Comparison of ENCODE assay signal across 13 mouse cellular contexts in genomic region chr19:5323801-5324200, GRCm38 (mm10). TPM values are rescaled to one million over a fixed set of nuclear protein-coding genes. Genes with fewer than 3 reads are reported as not detected.
DNase-seq lines count a peak whose midpoint lies in the region; ATAC-seq and TF ChIP-seq lines count a peak whose summit lies in the region.
"Had no signal": no experiment of that assay in that cellular context is flagged by ENCODE, and none has a peak within 500 bp of the region (broad histone marks: within the 10 kb centered on the region; RNA-seq: fewer than 3 reads in every experiment).

No protein-coding gene starts in this region.

- intact Hi-C loops in left cerebral cortex, postnatal 25 days (cut with DNase I) = no loop called here
- intact Hi-C loops in gastrocnemius, postnatal 36 days (cut with DNase I) = no loop called here

- no peaks in the 10 kb centered on the region for H3K27me3 ChIP-seq in liver, postnatal 0 days (ENCODE audit: insufficient read depth, low read length)
- H3K27me3 ChIP-seq in liver, embryonic 11.5 days (replicated peaks; ENCODE audit: control insufficient read depth, insufficient read depth, low read length) = no peaks in the 10 kb centered on the region

- TF ChIP-seq CTCF in liver, postnatal 0 days (IDR thresholded peaks at IDR 0.05; ENCODE audit: low read depth) = no peak

- H3K27ac ChIP-seq in liver, postnatal 0 days (ENCODE audit: low read depth) = no peak overlapping the region
- H3K27ac ChIP-seq in liver, embryonic 11.5 days (ENCODE audit: low read depth, low read length) = no peak overlapping the region

- WGBS in liver, postnatal 0 days (ENCODE audit: insufficient replicate concordance) = 45% methylated on average over 17 of the region's 17 CpGs
- 45% methylated on average over 17 of the region's 17 CpGs for WGBS in liver, embryonic 11.5 days

- no peaks in the 10 kb centered on the region for H3K9me3 ChIP-seq in liver, postnatal 0 days (ENCODE audit: low read length)
- H3K9me3 ChIP-seq in liver, embryonic 11.5 days (ENCODE audit: control insufficient read depth, low read length) = no peaks in the 10 kb centered on the region
- H3K9me3 ChIP-seq: heart, embryonic 12.5 days had no signal

- H3K36me3 ChIP-seq in liver, postnatal 0 days (replicated peaks; ENCODE audit: insufficient read depth, low read length) = no peaks in the 10 kb centered on the region
- no peaks in the 10 kb centered on the region for H3K36me3 ChIP-seq in liver, embryonic 11.5 days (ENCODE audit: control insufficient read depth, insufficient read depth, low read length)
- H3K36me3 ChIP-seq: heart, embryonic 12.5 days had no signal

- H3K4me3 ChIP-seq in liver, postnatal 0 days (ENCODE audit: low read depth, low read length) = no peak overlapping the region
- H3K4me3 ChIP-seq in liver, embryonic 11.5 days (ENCODE audit: low read depth, low read length) = no peak overlapping the region
- H3K4me3 ChIP-seq: erythroblast, embryonic 14.5 days; heart, embryonic 12.5 days had no signal

- H3K4me1 ChIP-seq in liver, postnatal 0 days (ENCODE audit: insufficient read depth) = no peaks in the 10 kb centered on the region
- H3K4me1 ChIP-seq in liver, embryonic 11.5 days (replicated peaks; ENCODE audit: control insufficient read depth, insufficient read depth, low read length) = no peaks in the 10 kb centered on the region
- H3K4me1 ChIP-seq: heart, embryonic 12.5 days had no signal

- 0 out of 2 replicates have a peak overlapping the region, but pooled peaks have one; percentile 7 for H3K4me2 ChIP-seq in liver, postnatal 0 days (ENCODE audit: low read depth, low read length)
- H3K4me2 ChIP-seq in liver, embryonic 11.5 days = no peak overlapping the region
- H3K4me2 ChIP-seq: heart, embryonic 12.5 days had no signal

- no peak for TF ChIP-seq EP300 in liver, postnatal 0 days (IDR thresholded peaks at IDR 0.05; ENCODE audit: low read depth)

- no peak overlapping the region for H3K9ac ChIP-seq in liver, postnatal 0 days (replicated peaks)
- no peak overlapping the region for H3K9ac ChIP-seq in liver, embryonic 11.5 days (ENCODE audit: low read depth, low read length)
- H3K9ac ChIP-seq: heart, embryonic 12.5 days had no signal

- ATAC-seq in liver, postnatal 0 days = peak; percentile 40; the same call in 1 of the 2 replicates
- no peak for ATAC-seq in liver, embryonic 11.5 days (replicated peaks; ENCODE audit: low FRiP score)

- DNase-seq in liver, postnatal 0 days = peak; percentile 21
- no peak for DNase-seq in liver, embryonic 11.5 days (ENCODE audit: low spot score)
- peak; percentile 62 for DNase-seq in ZHBTc4 (ENCODE audit: low read depth, low spot score)
- DNase-seq in kidney, postnatal 25 days = peak; percentile 71 to 87
- peak; percentile 35 to 39 for DNase-seq in thymus, adult 18-20 months
- no peak for DNase-seq in left cerebral cortex, postnatal 25 days (ENCODE audit: low spot score in 2 of 2)
- DNase-seq in adipocyte (ENCODE audit: low spot score) = no peak
- no peak for DNase-seq in gastrocnemius, postnatal 36 days

RNA-seq across cellular contexts. Expression of gene Catsper1, which starts 11.7 kb away (rescaled TPM):
- polyA plus RNA-seq in liver, postnatal 0 days (2015; fragmentation: Nextera tagmentation; extraction: Ambion mirVana) = not detected in 2 replicates
- polyA plus RNA-seq in liver, embryonic 11.5 days (2014; fragmentation: Nextera tagmentation; extraction: Ambion mirVana) = not detected in 2 replicates
- total RNA-seq in left cerebral cortex, postnatal 25 days (2021) = not detected
- total RNA-seq in gastrocnemius, postnatal 36 days (2021) = not detected
- total RNA-seq: adrenal gland, postnatal 4 days; layer of hippocampus, adult 18-20 months had no signal
- polyA plus RNA-seq: erythroblast, embryonic 14.5 days; heart, embryonic 12.5 days; limb, embryonic 14.5 days had no signal

RNA-seq across cellular contexts. Expression of gene Cst6, which starts 25.6 kb away (rescaled TPM):
- polyA plus RNA-seq in liver, postnatal 0 days (2015; fragmentation: Nextera tagmentation; extraction: Ambion mirVana) = not detected in 2 replicates
- polyA plus RNA-seq in liver, embryonic 11.5 days (2014; fragmentation: Nextera tagmentation; extraction: Ambion mirVana) = not detected in 2 replicates
- 10 to 100 TPM; 21.2 to 23.9 TPM for total RNA-seq in left cerebral cortex, postnatal 25 days (2021)
- total RNA-seq in gastrocnemius, postnatal 36 days (2021) = 10 to 100 TPM; 26.7 to 28.3 TPM
- polyA plus RNA-seq: erythroblast, embryonic 14.5 days; heart, embryonic 12.5 days had no signal

RNA-seq across cellular contexts. Expression of gene Gal3st3, which starts 25.7 kb away (rescaled TPM):
- polyA plus RNA-seq in liver, postnatal 0 days (2015; fragmentation: Nextera tagmentation; extraction: Ambion mirVana) = not detected in 2 replicates
- polyA plus RNA-seq in liver, embryonic 11.5 days (2014; fragmentation: Nextera tagmentation; extraction: Ambion mirVana) = 1.6 and 2.1 TPM in 2 replicates
- total RNA-seq in left cerebral cortex, postnatal 25 days (2021) = 10 to 100 TPM; 84.3 to 92.4 TPM
- total RNA-seq in gastrocnemius, postnatal 36 days (2021) = under 1 TPM in 1 of 2 experiments, not detected in 1; 0.10 TPM
- polyA plus RNA-seq: erythroblast, embryonic 14.5 days had no signal

RNA-seq across cellular contexts. Expression of gene Sf3b2, which starts 28.5 kb away (rescaled TPM):
- polyA plus RNA-seq in liver, postnatal 0 days (2015; fragmentation: Nextera tagmentation; extraction: Ambion mirVana) = 80.7 and 93.7 TPM in 2 replicates
- polyA plus RNA-seq in liver, embryonic 11.5 days (2014; fragmentation: Nextera tagmentation; extraction: Ambion mirVana) = 285 and 290 TPM in 2 replicates
- 100 to 1,000 TPM; 196 to 198 TPM for total RNA-seq in left cerebral cortex, postnatal 25 days (2021)
- total RNA-seq in gastrocnemius, postnatal 36 days (2021) = 10 to 100 TPM; 63.4 to 65.9 TPM

RNA-seq across cellular contexts. Expression of gene Eif1ad, which starts 42.7 kb away (rescaled TPM):
- 19.3 and 25.0 TPM in 2 replicates for polyA plus RNA-seq in liver, postnatal 0 days (2015; fragmentation: Nextera tagmentation; extraction: Ambion mirVana)
- polyA plus RNA-seq in liver, embryonic 11.5 days (2014; fragmentation: Nextera tagmentation; extraction: Ambion mirVana) = 72.9 and 76.5 TPM in 2 replicates
- total RNA-seq in left cerebral cortex, postnatal 25 days (2021) = 10 to 100 TPM; 24.9 to 25.6 TPM
- 10 to 100 TPM; 12.6 to 13.6 TPM for total RNA-seq in gastrocnemius, postnatal 36 days (2021)

Comparison
In these comparisons a context has a peak if more than half of its experiments do, and no peak if none do; other contexts are left out.
1. DNase-seq: peak in liver, postnatal 0 days (single experiment), ZHBTc4 (single experiment), kidney, postnatal 25 days (2 of 2) and thymus, adult 18-20 months (2 of 2); none in liver, embryonic 11.5 days (single experiment), left cerebral cortex, postnatal 25 days (0 of 2), adipocyte (single experiment) and gastrocnemius, postnatal 36 days (0 of 2).
2. RNA of gene Gal3st3, which starts 25.7 kb away (total RNA-seq): 84.3 to 92.4 TPM in left cerebral cortex, postnatal 25 days; 0.10 TPM in gastrocnemius, postnatal 36 days; every median in the first group is over 10 times any median in the second.